Mouse (Mus musculus): ENCODE measurements around the gene Kcnj9. TPM values are rescaled to one million over a fixed set of nuclear protein-coding genes. Genes with fewer than 3 reads are reported as not detected.

Kcnj9 gene
- 0.23 and 0.35 TPM in 2 replicates for polyA plus RNA-seq (2012; rRNA removed)

GRCm38 (mm10) chr1:172329131-172329530 lies at the start of gene Kcnj9:
Gene Kcnj9, minus strand, starts transcription at chr1:172329318.

GRCm38 (mm10) chr1:172376198-172376667 lies 47.1 kb upstream of the Kcnj9 start, which contains the start of gene Pigm:
Gene Pigm, plus strand, starts transcription at chr1:172376546.

DNA sequence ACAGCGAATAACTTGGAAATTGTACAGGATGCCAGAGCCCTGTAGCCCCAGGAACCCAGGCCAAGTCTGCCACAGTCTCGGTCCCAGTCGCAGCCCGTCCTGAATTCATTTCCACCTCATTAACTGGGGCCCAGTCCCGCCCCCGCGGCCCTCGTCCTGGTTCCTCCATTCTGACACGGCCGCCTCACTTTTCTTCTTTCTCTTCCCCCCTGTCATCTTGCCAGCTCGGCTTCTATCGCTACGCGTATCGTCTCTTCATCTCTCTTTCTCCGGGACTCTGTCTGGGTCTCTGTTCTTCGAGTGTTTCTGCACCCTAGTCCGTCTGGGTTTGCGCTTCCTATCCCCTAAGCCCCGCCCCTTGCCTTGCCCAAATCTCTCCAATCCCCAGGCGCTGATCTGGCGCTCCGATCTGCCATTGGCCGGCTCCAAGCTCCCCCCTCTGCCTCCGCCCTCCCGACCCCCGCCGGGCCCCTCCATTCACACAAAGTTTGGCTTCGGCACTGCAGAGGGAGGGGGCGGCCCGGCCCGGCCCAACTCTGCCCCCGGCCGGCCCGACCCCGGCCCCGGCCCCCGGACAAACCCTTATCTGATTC lies 11.7 kb upstream of the Kcnj9 start, which contains the start of gene Kcnj10:
Gene Kcnj10, plus strand, starts transcription at position 482 of the 593 bp plus-strand sequence.

DNA sequence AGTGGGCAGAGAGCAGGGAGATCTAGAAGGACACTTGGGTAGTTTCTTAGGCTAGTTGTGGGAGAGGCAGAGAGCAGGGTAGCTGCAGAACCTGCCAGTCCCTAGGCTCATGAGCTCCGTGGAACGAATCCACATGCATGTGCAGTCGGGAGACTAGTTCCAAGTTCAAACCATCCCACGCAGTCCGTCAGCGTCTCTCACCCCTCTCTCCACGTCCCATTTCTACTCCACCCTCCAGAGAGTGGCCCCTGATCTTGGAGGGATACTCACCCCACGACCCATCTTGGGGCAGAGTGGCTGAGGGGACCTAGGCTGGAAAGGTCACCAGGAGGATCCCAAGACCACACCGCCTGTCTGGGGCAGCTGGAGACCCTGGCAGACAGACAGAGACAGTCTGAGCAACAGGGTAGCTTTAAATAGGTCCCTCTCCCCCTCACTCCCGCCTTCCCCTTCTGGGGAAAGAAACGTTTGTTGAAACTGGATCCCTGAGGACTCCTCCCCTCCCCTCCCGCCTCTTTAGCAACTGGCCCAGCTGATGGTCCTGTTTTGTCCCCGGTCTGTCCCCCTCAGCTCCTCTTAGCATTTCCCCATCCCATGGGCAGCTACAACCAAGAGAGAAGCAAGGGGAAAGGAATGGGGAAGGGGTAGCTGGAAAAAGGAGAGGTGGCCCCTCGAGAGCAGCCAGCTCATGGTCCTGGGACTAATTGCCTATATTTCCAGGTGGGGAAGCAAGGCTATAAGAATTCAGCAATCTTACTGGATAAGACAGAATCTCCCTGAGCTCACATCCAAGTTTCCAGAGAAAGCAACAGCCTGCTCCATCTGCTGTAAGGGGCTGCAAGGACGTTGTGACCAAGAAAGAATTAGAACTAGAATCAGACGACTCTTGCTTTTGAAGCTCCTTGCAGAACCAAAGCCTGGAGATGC lies 31.2 kb downstream of the Kcnj9 start, which contains the start of gene Atp1a2:
Gene Atp1a2, minus strand, starts transcription at position 454 of the 927 bp plus-strand sequence.

Other genes starting within 250 kb of the Kcnj9 start
- gene Copa, start 246.8 kb downstream of the Kcnj9 start, polyA plus RNA-seq (2012; rRNA removed): 23.4 and 26.6 TPM in 2 replicates
- gene Ncstn, start 246.5 kb downstream of the Kcnj9 start, polyA plus RNA-seq (2012; rRNA removed): 112 and 126 TPM in 2 replicates
- 82.2 and 100.0 TPM in 2 replicates for gene Pex19, start 202.6 kb downstream of the Kcnj9 start, polyA plus RNA-seq (2012; rRNA removed)
- gene Dcaf8, start 181.2 kb downstream of the Kcnj9 start, polyA plus RNA-seq (2012; rRNA removed): 91.8 and 97.8 TPM in 2 replicates
- gene Pea15a, start 122.5 kb downstream of the Kcnj9 start, polyA plus RNA-seq (2012; rRNA removed): 57.2 and 67.0 TPM in 2 replicates
- gene Casq1, start 109.5 kb downstream of the Kcnj9 start, polyA plus RNA-seq (2012; rRNA removed): 5.3 and 6.4 TPM in 2 replicates
- gene Atp1a4, start 70.9 kb downstream of the Kcnj9 start, polyA plus RNA-seq (2012; rRNA removed): 0.09 and 0.45 TPM in 2 replicates
- gene Igsf8, start 67.7 kb downstream of the Kcnj9 start, polyA plus RNA-seq (2012; rRNA removed): 327 and 349 TPM in 2 replicates
- gene Atp1a2, start 31.3 kb downstream of the Kcnj9 start, polyA plus RNA-seq (2012; rRNA removed): 36.8 and 41.8 TPM in 2 replicates
- 0.27 and 0.58 TPM in 2 replicates for gene Kcnj10, start 11.9 kb upstream of the Kcnj9 start, polyA plus RNA-seq (2012; rRNA removed)
- gene Pigm, start 47.2 kb upstream of the Kcnj9 start, polyA plus RNA-seq (2012; rRNA removed): 12.9 and 13.4 TPM in 2 replicates
- 5.0 and 5.8 TPM in 2 replicates for gene Slamf9, start 146.0 kb upstream of the Kcnj9 start, polyA plus RNA-seq (2012; rRNA removed)
- gene Igsf9, start 152.5 kb upstream of the Kcnj9 start, polyA plus RNA-seq (2012; rRNA removed): 19.2 and 22.5 TPM in 2 replicates
- gene Tagln2, start 170.7 kb upstream of the Kcnj9 start, polyA plus RNA-seq (2012; rRNA removed): 181 and 242 TPM in 2 replicates
- gene Cfap45, start 191.5 kb upstream of the Kcnj9 start, polyA plus RNA-seq (2012; rRNA removed): 7.5 and 7.7 TPM in 2 replicates
- 0.76 and 1.2 TPM in 2 replicates for gene Vsig8, start 226.6 kb upstream of the Kcnj9 start, polyA plus RNA-seq (2012; rRNA removed)